Mouse (Mus musculus) urinary bladder, adult 18-20 months (tissue): ENCODE measurements around the gene Ntrk2.
A peak's percentile ranks its signal among the peaks of the same experiment; 100 is the strongest.
"Not testable (repeated sequence)": the region's sequence is repeated elsewhere in the genome, so short reads cannot be mapped to it uniquely, and the experiment has no call there.

Source experiments
- DNase-seq, 2 experiments: peaks; one replicate each; pipeline ENCODE4 v3.0.0; 2022; ENCODE audit warnings: low spot score in 2 of 2, mixed read lengths in 2 of 2

Ntrk2 gene

GRCm38 (mm10) chr13:59041013-59041764 is 234.8 kb downstream of the Ntrk2 start:
- DNase-seq = no peak

- no peak for DNase-seq
Observed at GRCm38 (mm10) chr13:59052188-59052587, 245.8 kb downstream of the Ntrk2 start.

GRCm38 (mm10) chr13:59054331-59054730 is 248.0 kb downstream of the Ntrk2 start:
- DNase-seq = not testable (repeated sequence)

GRCm38 (mm10) chr13:59056859-59057258 is 250.5 kb downstream of the Ntrk2 start:
- DNase-seq = no peak

- no peak for DNase-seq
Observed at GRCm38 (mm10) chr13:59057886-59058285, 251.5 kb downstream of the Ntrk2 start.

GRCm38 (mm10) chr13:59059118-59059517 is 252.7 kb downstream of the Ntrk2 start:
- DNase-seq = no peak

- DNase-seq = no peak
Observed at GRCm38 (mm10) chr13:59065677-59066076, 259.3 kb downstream of the Ntrk2 start.

- DNase-seq = peak; percentile 69 to 71
Observed at GRCm38 (mm10) chr13:59073635-59074256, 267.4 kb downstream of the Ntrk2 start.

GRCm38 (mm10) chr13:59076489-59076888 is 270.1 kb downstream of the Ntrk2 start:
- DNase-seq = no peak

- no peak for DNase-seq
Observed at GRCm38 (mm10) chr13:59079761-59080461, 273.5 kb downstream of the Ntrk2 start.

- no peak for DNase-seq
Observed at GRCm38 (mm10) chr13:59080468-59080867, 274.1 kb downstream of the Ntrk2 start.

- no peak for DNase-seq
Observed at GRCm38 (mm10) chr13:59089016-59089415, 282.6 kb downstream of the Ntrk2 start.

GRCm38 (mm10) chr13:59091138-59091971 is 285.0 kb downstream of the Ntrk2 start:
- no peak for DNase-seq

GRCm38 (mm10) chr13:59092045-59092857 is 285.9 kb downstream of the Ntrk2 start:
- DNase-seq = no peak

GRCm38 (mm10) chr13:59092858-59093154 is 286.4 kb downstream of the Ntrk2 start:
- no peak for DNase-seq

GRCm38 (mm10) chr13:59094722-59095121 is 288.4 kb downstream of the Ntrk2 start:
- DNase-seq = no peak

- no peak for DNase-seq
Observed at GRCm38 (mm10) chr13:59095811-59096391, 289.5 kb downstream of the Ntrk2 start.

- no peak for DNase-seq
Observed at GRCm38 (mm10) chr13:59100086-59100485, 293.7 kb downstream of the Ntrk2 start.

- DNase-seq = not testable (repeated sequence)
Observed at GRCm38 (mm10) chr13:59107791-59108190, 301.4 kb downstream of the Ntrk2 start.

- no peak for DNase-seq
Observed at GRCm38 (mm10) chr13:59110107-59110506, 303.7 kb downstream of the Ntrk2 start.

- DNase-seq = no peak
Observed at GRCm38 (mm10) chr13:59114684-59115083, 308.3 kb downstream of the Ntrk2 start.
